Mouse (Mus musculus) forebrain, embryonic 11.5 days (tissue): Measurements from ENCODE around the gene Rrp1b. TPM values are rescaled to one million over a fixed set of nuclear protein-coding genes. Genes with fewer than 3 reads are reported as not detected.

ENCODE experiments used
- ATAC-seq: fragments of 200-750 bp; cut with Nextera tagmentation; replicated peaks from 2 replicates; pipeline ENCODE4 v1.8.0; 2017; ENCODE audit warnings: moderate TSS enrichment; ENCODE audit not compliant: low FRiP score
- DNase-seq: peaks from one replicate; pipeline ENCODE4 v3.0.0-alpha.2; 2017; ENCODE audit warnings: low spot score
- H3K27ac ChIP-seq: fragments of 300-500 bp; sonication (generic); 2 replicates; pipeline ENCODE4 v1.5.1; 2014; ENCODE audit warnings: low read depth, low read length
- H3K27me3 ChIP-seq: fragments of 300-500 bp; sonication (generic); 2 replicates; pipeline ENCODE4 v1.6.1; 2014; ENCODE audit warnings: mild to moderate bottlenecking, low read length, mixed read lengths; ENCODE audit not compliant: control insufficient read depth, insufficient read depth
- H3K36me3 ChIP-seq: fragments of 300-500 bp; sonication (generic); 2 replicates; pipeline ENCODE4 v1.6.1; 2014; ENCODE audit warnings: mild to moderate bottlenecking, low read length, moderate library complexity, mixed read lengths; ENCODE audit not compliant: control insufficient read depth, insufficient read depth
- H3K4me1 ChIP-seq: fragments of 300-500 bp; sonication (generic); replicated peaks from 2 replicates; pipeline ENCODE4 v1.6.1; 2014; ENCODE audit warnings: low read length, mixed read lengths; ENCODE audit not compliant: control insufficient read depth, insufficient read depth
- H3K4me2 ChIP-seq: fragments of 300-500 bp; sonication (generic); 2 replicates; pipeline ENCODE4 v1.6.1; 2014; ENCODE audit warnings: low read depth, mild to moderate bottlenecking, low read length, moderate library complexity, mixed read lengths; ENCODE audit not compliant: severe bottlenecking
- H3K4me3 ChIP-seq: fragments of 300-500 bp; sonication (generic); 2 replicates; pipeline ENCODE4 v1.5.1; 2014; ENCODE audit warnings: low read depth, low read length
- H3K9ac ChIP-seq: fragments of 300-500 bp; sonication (generic); 2 replicates; pipeline ENCODE4 v1.6.1; 2014; ENCODE audit warnings: low read length
- H3K9me3 ChIP-seq: fragments of 300-500 bp; sonication (generic); 2 replicates; pipeline ENCODE4 v1.6.1; 2016; ENCODE audit warnings: low read length, mixed read lengths; ENCODE audit not compliant: control insufficient read depth
- WGBS: fragments of 180-500 bp; shearing (Covaris S2); extraction: QIAGEN DNeasy Blood & Tissue Kit; methylation state at CpG from one replicate; pipeline ENCODE4 v1.1.7; 2014; 5-methylcytosine and 5-hydroxymethylcytosine counted together
- polyA plus RNA-seq: library from polyadenylated mRNA; unstranded; fragments of >200 nt; fragmentation: Nextera tagmentation; extraction: Ambion mirVana; gene quantifications from 2 replicates; pipeline ENCODE4 v1.2.1, GENCODE M21; 2014

The Rrp1b gene
- polyA plus RNA-seq, 1 experiment from 2014 or later: 70.7 TPM

DNA sequence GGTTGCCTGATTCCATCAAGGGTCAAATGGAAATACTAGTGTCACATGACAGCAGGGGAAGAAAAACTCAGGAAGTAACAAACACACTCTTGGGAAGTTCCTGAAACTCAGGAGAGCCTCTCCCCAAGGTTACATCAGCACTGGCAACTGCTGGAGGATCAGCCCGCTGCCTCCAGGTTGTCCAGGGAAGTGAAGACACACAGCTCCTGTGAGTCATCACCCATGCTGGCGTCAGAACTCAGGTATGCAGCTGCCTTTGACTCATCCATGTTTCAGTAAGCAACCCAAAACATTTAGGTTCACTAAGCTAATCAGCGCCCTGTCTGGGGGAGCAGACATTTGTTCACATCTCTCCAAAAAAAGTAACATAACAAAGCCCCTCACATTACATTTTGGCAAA, 32.6 kb upstream of the Rrp1b start:
- Histone ChIP-seq H3K4me3 (no peak overlapping the region), H3K4me1 (no peaks in the 10 kb centered on the region), H3K27me3 (no peaks in the 10 kb centered on the region), H3K27ac (no peak overlapping the region), H3K9me3 (peaks cover 3% of the 10 kb centered on the region; the same call in 1 of the 2 replicates), H3K36me3 (no peaks in the 10 kb centered on the region), H3K4me2 (no peak overlapping the region), H3K9ac (no peak overlapping the region)
- no peak for ATAC-seq
- 90% methylated on average over 3 of the region's 3 CpGs for WGBS
- no peak for DNase-seq

- no peak overlapping the region for H3K9ac ChIP-seq
- WGBS: 87% methylated on average over 5 of the region's 5 CpGs
- H3K4me2 ChIP-seq: no peak overlapping the region
- no peak overlapping the region for H3K4me3 ChIP-seq
- DNase-seq (no peak), ATAC-seq (no peak)
- H3K27ac ChIP-seq: no peak overlapping the region
- H3K9me3 ChIP-seq: peaks cover 3% of the 10 kb centered on the region; the same call in 1 of the 2 replicates
- H3K4me1 ChIP-seq: no peaks in the 10 kb centered on the region
- no peaks in the 10 kb centered on the region for H3K27me3 ChIP-seq
- H3K36me3 ChIP-seq: no peaks in the 10 kb centered on the region
These were observed 29.1 kb upstream of the Rrp1b start for GRCm38 (mm10) chr17:32006800-32007199.

- Histone ChIP-seq H3K36me3 (no peaks in the 10 kb centered on the region), H3K4me2 (no peak overlapping the region), H3K9me3 (no peaks in the 10 kb centered on the region), H3K4me1 (no peaks in the 10 kb centered on the region), H3K27me3 (no peaks in the 10 kb centered on the region), H3K27ac (no peak overlapping the region), H3K4me3 (no peak overlapping the region), H3K9ac (no peak overlapping the region)
- ATAC-seq (no peak), DNase-seq (no peak)
- WGBS: 81% methylated on average over 6 of the region's 6 CpGs
These were observed 24.2 kb upstream of the Rrp1b start for GRCm38 (mm10) chr17:32011694-32012093.

GRCm38 (mm10) chr17:32012254-32012653, 23.6 kb upstream of the Rrp1b start:
- no peak for ATAC-seq
- H3K4me1 ChIP-seq: no peaks in the 10 kb centered on the region
- no peak overlapping the region for H3K4me3 ChIP-seq
- no peaks in the 10 kb centered on the region for H3K27me3 ChIP-seq
- WGBS: 75% methylated on average over 3 of the region's 3 CpGs
- no peaks in the 10 kb centered on the region for H3K9me3 ChIP-seq
- H3K9ac ChIP-seq: no peak overlapping the region
- H3K4me2 ChIP-seq: no peak overlapping the region
- no peaks in the 10 kb centered on the region for H3K36me3 ChIP-seq
- DNase-seq: no peak
- no peak overlapping the region for H3K27ac ChIP-seq

- Histone ChIP-seq H3K4me1 (no peaks in the 10 kb centered on the region), H3K4me2 (no peak overlapping the region), H3K9ac (no peak overlapping the region), H3K4me3 (no peak overlapping the region), H3K36me3 (no peaks in the 10 kb centered on the region), H3K9me3 (no peaks in the 10 kb centered on the region), H3K27me3 (no peaks in the 10 kb centered on the region), H3K27ac (no peak overlapping the region)
- DNase-seq (no peak), ATAC-seq (no peak)
These were observed 22.2 kb upstream of the Rrp1b start for GRCm38 (mm10) chr17:32013659-32014058.

DNA sequence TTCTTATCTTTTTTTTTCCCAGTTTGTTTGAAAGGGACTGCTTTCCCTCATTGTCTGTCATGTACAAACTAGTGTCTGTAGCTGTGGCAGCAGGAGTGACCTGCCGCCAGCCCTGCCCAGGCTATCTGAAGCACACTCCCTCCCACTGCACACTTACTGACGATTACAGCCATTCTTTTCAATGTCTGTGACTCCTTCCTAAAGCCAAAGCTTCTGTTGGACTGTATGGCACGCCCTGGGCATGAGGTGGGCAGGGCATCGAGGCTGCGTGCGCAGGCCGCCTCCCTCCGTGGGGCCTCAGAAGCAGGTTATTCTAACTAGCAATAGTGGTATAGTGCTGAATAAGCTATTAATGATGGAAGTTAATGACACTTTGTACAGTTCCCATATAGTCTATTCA, 19.4 kb upstream of the Rrp1b start:
- no peaks in the 10 kb centered on the region for H3K4me1 ChIP-seq
- H3K27ac ChIP-seq: no peak overlapping the region
- H3K9ac ChIP-seq: no peak overlapping the region
- no peak for ATAC-seq
- no peak for DNase-seq
- no peaks in the 10 kb centered on the region for H3K9me3 ChIP-seq
- no peaks in the 10 kb centered on the region for H3K27me3 ChIP-seq
- no peak overlapping the region for H3K4me3 ChIP-seq
- WGBS: 87% methylated on average over 8 of the region's 8 CpGs
- no peak overlapping the region for H3K4me2 ChIP-seq
- H3K36me3 ChIP-seq: no peaks in the 10 kb centered on the region

GRCm38 (mm10) chr17:32018127-32018894, 17.6 kb upstream of the Rrp1b start:
- no peaks in the 10 kb centered on the region for H3K9me3 ChIP-seq
- ATAC-seq (no peak), DNase-seq (no peak)
- no peak overlapping the region for H3K4me3 ChIP-seq
- H3K27ac ChIP-seq: no peak overlapping the region
- no peaks in the 10 kb centered on the region for H3K4me1 ChIP-seq
- 87% methylated on average over 5 of the region's 5 CpGs for WGBS
- no peak overlapping the region for H3K9ac ChIP-seq
- H3K27me3 ChIP-seq: no peaks in the 10 kb centered on the region
- H3K36me3 ChIP-seq: no peaks in the 10 kb centered on the region
- no peak overlapping the region for H3K4me2 ChIP-seq

- 88% methylated on average over 3 of the region's 3 CpGs for WGBS
- Histone ChIP-seq H3K27ac (no peak overlapping the region), H3K4me2 (no peak overlapping the region), H3K36me3 (no peaks in the 10 kb centered on the region), H3K9me3 (no peaks in the 10 kb centered on the region), H3K4me3 (no peak overlapping the region), H3K27me3 (no peaks in the 10 kb centered on the region), H3K4me1 (no peaks in the 10 kb centered on the region), H3K9ac (no peak overlapping the region)
- ATAC-seq: no peak
- DNase-seq: no peak
These were observed 13.9 kb upstream of the Rrp1b start for GRCm38 (mm10) chr17:32021981-32022380.

GRCm38 (mm10) chr17:32022551-32022950, 13.3 kb upstream of the Rrp1b start:
- Histone ChIP-seq H3K36me3 (no peaks in the 10 kb centered on the region), H3K27me3 (no peaks in the 10 kb centered on the region), H3K27ac (no peak overlapping the region), H3K4me2 (no peak overlapping the region), H3K4me3 (no peak overlapping the region), H3K9ac (no peak overlapping the region), H3K9me3 (no peaks in the 10 kb centered on the region), H3K4me1 (no peaks in the 10 kb centered on the region)
- no peak for DNase-seq
- ATAC-seq: no peak
- 85% methylated on average over 6 of the region's 6 CpGs for WGBS
